Mouse (Mus musculus) adrenal gland, adult (tissue): ENCODE measurements around the gene Arpin.
A peak's percentile ranks its signal among the peaks of the same experiment; 100 is the strongest.

Source experiments
- DNase-seq, 2 experiments: peaks; one replicate each; pipeline ENCODE4 v3.0.0; 2022 to 2023; ENCODE audit warnings: low spot score in 1 of 2; ENCODE audit not compliant: inconsistent age in 2 of 2

The Arpin gene

DNA sequence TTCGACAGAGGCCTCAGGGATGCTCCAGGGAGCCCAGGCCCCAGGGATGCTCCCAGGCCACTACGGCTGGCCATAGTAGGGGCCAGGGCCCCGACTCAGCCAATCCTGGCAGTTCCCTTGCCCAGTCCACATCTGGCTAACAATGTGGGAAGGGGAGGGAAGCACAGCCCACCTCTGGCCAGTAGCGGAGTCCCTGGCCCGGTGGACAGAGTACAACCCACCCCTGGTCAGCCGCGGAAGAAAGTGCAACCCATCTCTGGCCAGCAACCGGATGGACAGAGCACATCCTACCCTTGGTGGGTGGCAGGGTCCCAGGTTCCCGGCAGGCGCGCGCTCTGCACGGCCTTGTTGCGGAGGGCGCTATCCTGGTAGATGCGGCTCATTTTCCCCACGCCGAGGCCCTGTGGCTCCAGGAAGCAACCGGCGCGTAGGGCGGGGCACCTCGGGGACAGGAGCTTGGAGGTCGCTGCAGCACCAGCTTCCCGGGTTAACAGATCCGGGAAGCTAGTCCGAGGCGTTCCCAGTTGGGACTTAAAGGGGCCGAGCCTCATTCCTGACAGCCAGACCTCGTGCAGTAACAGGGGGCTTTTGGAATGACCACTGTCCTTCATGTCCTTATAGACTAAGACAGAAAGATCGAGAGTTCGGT, at the start of gene Arpin:
TSS of gene Arpin (minus strand) at position 498 of the 649 bp plus-strand sequence.
- DNase-seq, result peak; percentile 79 to 91

DNA sequence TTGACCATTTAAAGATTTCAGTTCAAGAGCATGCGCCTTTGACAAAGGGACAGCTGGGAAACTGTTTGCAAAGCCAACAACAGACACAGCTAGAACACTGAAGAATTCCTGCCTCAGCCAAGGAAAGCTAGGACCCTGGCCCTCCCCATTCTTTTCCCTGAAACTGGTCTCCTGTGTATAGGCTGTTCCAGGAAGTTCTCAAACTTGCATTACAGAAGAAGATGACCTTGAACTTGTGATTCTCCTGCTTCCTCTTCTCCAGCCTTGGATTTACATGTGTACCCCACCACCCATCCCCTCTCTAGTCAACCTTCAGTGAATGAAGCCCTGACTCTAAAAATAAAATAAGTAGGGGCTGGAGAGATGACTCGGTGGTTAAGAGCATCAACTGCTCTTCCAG, 40.2 kb upstream of the Arpin start:
- no peak for DNase-seq

DNA sequence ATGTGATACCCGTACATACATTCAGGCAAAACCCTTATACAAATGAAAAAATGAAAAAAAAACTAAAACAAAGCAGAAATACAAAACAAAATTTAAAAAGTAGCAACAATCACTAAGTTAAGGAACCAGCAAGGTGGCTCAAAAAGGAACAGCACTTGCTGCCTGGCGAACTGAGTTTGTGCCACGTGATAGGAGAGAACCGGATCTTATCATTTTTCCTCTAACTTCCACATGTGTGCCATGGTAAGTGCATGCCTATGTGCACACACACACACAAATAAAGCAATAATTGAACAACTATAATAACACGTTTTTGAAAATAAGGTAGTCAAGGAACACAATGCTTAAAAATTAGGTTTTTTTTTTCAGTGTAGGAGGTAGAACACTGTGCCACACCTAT, 37.0 kb upstream of the Arpin start:
- no peak for DNase-seq

DNA sequence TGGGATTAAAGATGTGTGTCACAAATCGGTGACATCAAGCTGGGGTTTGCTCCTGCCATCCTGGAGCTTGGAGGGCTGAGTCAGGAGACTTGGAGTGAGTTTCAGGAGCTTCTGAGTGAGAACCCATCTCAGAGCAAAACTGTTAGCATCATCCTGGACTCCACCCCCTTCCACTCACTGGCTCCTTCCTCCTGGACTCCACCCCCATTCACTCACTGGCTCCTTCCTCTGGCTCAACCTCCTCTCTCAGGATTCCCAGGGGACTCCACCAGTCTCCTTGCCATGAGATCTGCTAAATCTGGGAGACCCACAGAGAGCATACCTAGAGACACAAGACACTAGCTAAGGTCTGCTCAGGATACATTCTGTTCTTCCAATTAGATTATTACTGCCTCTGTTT, 35.2 kb upstream of the Arpin start:
- DNase-seq, result no peak

DNA sequence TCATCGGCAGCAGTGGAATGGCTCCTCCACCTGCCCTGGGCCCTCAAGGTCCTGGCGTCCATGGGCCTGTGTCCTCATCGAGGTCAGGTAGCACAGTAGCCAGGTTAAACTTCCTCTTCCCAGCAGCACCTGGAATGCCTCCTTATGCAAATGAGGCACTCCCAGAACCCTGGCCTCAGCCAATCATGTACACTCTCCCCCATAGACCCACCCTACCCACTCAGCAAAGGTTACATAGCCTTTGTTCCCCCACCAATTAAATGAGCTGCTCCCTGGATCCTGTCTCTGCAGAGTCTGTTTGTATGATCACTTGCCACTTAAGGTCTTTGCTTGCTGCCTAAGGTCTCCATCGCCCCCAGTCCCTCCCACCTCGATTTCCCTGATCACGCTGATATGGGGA, 33.2 kb upstream of the Arpin start:
- no peak for DNase-seq

DNA sequence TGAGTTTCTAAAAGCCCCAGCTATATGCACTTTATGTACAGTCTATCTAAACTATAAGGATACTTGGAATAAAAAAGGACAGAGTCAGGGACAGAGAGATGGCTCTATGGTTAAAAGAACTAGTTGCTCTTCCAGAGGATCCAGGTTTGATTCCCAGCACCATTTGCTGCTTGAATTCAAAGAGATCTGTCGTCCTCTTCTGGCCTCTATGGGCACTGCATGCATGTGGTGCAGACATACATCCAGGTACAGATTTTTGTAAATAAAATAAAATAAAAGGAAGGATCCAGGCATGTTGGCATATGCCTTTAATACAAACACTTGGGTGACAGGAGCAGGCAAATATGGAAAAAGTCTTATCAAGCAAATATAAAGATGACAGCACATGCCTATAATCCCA, 26.4 kb upstream of the Arpin start:
- DNase-seq, result no peak

DNA sequence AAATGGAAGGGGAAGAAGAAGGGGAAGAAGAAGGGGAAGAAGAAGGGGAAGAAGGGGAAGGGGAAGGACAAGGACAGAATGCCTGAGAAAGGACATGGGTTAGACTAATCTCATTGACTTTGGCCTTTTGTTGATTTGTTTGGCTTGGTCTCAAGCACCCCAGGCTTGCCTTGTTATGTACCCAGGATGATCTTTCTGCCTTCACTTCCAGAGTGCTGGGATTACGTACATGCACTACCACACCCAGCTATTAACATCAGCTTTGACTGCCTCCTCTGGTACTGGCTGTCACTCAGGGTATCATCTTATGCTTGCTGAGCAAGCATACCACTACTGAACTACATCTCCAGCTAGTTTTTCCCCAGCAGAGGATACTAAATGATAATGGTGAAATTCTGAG, 21.0 kb upstream of the Arpin start:
- DNase-seq, result no peak

DNA sequence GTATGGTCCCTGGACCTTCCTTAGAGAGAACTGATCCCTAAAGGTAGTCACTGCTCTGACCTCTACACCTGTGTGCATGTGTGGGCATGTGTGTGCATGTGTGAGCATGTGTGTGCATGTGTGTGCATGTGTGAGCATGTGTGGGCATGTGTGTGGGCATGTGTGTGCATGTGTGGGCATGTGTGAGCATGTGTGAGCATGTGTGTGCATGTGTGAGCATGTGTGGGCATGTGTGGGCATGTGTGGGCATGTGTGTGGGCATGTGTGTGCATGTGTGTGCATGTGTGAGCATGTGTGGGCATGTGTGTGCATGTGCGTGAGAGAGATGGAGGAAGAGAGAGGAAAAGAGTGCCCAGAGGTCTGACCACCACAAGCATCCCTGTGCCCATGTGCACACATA, 19.7 kb upstream of the Arpin start:
- DNase-seq, result no peak

DNA sequence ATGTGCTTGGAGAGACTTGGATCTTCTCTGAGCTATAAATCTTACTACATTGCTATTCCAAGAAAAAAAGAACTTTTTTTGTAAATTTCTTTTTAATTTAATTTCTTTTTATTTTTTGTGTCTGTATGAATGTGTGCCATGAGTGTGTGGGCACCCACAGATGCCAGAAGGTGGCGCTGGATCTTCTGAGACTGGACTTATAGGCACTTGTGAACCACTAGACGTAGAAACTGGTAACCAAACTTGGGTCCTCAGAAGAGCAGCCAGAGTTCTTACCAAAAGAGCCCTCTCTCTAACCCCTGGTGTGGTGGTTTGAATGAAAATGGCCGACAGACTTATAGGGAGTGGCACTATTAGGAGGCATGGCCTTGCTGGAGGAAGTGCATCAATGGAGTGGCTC, 15.9 kb upstream of the Arpin start:
- DNase-seq, result no peak

DNA sequence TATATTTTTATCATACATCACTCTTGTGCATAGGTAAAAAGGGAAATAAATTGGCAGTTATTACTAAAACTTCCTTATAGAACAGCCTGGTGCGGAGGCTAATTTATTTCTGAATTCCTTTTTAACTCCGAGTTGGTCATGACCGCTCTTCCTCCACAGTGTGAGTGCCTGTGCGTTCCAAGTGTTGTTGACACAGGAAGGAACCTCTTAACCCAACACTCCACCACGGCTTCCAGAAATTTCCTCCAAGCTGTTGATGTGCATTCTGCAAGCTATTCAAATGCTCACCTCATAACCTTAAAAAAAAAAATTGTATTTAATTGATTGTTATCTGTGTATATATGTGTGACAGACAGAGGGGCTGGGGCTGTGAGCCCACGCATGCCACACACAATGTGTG, 15.1 kb upstream of the Arpin start:
- peak in 1 of 2 experiments; percentile 18 for DNase-seq

DNA sequence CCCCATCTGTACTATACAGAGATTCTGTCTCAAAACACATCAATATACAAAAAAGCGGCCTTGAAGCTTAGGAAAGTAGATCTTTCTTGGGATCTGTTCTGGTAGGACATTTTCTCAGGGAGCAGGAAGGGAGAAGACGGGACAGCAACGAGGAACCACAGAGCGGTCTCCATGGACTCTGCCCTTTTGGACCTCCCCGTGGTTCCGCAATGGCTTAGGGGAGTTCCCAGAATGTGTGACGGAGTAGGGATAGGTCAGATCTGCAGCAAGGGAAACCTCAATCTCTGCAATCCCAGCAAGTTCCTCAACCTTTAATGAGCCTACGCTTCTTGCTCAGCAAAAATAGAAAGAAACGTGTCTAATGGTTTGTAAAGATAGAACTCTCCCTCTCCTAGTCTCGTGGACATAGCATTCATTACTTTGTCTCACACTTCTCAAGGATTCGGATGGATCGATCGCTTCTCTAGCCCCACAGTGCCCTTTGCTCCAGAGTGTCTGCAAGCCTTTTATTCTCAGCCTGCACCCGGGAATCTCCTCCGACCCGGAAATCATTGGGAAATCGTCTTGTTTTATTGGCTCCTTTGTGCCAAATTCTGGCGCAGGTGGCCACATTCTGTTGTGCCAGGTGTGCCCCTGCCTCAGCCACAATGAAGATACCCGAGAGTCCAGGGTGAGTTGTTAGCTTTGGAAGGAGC, 499 bp upstream of the Arpin start:
- DNase-seq, result peak; percentile 61 to 88

DNA sequence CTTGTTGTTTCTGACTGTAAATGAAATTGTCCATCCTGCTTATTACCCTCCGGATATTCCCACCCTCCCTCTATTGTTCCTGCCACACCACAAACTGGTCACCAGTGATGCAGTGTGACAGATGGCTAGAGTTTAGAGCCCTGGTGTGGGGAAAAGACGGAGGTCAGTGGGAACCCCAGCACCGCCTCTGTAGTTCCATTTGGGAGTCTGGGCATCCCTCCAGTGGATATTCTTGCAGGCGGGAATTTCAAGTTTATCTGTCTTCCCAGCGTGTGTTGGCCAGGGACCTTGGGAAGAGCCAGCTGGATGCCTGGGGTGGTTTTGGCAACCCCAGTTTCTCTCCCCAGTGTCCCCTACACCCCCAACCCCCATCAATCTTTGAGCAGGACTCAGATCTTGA, 698 bp downstream of the Arpin start:
- DNase-seq, result peak; percentile 23 to 58

DNA sequence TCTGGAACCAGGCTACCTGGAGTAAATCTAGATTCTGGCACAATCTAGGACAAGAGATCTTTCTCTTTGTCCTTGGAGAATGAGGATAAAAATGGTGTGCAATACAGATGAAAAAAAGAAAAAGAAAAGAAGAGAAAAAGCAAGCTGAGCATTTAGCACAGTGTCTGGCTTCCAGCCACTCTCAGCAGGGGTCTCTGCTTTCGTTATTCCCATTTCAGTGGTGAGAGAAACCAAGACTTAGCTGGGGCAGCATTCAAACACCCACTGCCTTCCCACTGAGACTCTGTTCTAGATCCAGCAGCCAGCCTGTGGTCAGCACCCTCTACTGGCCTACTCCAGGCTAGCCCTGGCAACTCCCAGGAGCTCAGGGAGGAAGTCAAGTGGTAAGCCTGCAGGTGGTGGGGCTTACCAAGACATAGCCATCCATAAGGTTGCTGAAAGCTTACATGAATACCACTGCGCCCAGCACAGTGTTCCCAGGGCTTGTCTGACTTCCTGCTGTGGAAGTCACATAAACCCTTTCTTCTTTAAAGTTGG, 6.6 kb downstream of the Arpin start:
- DNase-seq, result no peak

DNA sequence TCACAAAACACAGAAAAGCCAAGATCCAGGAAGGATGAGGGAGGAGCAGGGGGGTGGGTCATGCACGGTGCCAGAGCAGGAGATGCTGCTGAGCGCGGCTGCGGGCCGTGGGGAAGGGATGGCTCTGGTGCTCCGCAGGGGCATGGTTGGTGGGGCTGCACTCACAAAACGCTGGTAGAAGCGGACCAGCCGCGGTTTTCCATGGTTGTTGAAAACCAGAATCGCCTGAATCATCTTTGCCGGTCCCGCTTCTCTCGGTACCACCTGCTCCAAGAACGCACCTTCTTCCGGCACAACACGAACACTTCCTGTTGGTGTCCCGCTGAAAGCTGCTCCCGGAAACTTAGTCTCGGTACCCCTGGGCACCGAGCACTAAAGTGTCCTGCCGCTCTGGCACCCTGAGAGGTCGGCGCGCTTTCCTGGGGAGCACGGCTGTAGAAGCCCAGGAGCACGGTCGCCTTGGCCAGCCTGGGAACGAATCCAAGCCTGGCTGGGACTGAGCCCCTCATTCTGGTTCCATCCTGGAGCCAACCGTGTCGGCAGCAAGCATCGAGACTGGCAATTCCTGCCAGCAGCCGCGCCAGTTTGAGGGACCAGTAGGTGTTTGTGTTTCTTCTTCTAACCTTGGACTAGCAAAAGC, 14.7 kb downstream of the Arpin start, which contains the start of gene Ap3s2:
TSS of gene Ap3s2 (minus strand) at position 306 of the 640 bp plus-strand sequence.
- DNase-seq, result peak; percentile 89 to 97

DNA sequence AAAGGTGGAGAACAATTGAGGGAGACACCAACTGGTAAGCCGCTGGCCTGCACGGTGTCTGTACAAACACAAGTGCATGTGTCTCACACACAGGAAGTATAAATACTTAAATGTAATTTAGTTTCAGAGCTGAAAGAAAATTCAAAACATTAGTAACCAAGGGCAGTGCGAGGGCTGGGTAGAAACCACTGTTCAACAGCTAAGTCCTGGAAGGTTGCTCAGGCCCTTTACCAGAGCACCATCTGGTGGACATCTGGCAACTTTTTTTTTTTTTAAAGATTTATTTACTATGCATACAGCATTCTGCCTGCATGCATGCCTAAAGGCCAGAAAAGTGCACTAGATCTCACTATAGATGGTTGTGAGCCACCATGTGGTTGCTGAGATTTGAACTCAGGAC, 20.6 kb downstream of the Arpin start:
- peak; percentile 25 to 70 for DNase-seq

DNA sequence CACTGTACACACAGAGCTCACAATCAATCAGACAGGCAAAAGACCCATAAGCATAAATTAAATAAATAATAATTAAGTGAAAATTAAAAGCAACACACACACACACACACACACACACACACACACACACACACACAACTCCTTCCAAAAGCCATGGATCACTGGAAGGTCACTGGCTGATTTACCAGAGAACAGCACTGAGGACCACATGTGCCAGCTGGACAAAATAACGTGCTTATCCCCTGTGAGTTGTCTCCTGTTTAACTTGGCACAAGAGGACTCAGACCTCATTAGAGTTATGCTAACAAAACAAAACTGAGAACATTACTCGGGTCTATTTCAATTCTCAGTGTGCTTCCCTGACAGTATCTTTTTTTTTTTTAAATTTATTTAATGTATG, 27.8 kb downstream of the Arpin start:
- DNase-seq, result no peak

DNA sequence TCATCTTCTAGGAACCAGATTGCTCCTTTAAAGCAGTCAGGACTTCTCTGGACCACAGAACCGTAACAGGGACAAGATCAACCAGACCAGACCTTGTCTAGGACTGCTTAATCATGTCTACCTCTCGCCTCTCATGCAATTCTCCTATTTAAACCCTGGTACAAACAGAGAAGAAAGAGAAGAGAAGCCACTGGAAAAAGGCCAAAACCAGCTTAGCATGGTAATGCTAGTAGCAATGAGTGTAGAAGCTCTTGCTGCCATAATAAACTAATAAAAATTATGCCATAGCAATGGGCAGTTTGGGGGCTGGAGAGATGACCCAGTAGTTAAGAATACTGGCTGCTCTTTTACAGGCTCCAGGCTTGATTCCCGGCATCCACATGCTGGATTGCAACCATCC, 28.2 kb downstream of the Arpin start:
- no peak for DNase-seq

DNA sequence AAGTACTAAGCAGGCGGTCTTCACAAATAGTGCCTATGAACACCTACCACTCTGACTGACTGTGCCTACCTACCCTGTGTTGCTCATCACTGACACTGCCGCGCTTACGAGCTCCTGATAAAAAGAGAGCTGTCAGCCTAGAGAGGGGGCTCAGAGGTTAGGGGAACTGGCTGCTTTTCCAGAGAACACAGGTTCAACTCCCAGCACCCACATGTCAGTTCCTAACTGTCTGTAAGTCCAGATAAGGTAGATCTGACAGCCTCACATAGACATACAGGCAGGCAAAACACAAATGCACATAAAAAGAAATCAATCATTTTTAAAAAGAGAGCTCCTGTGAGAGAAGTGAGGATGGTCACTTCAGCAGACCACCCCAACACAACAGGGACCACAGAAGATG, 30.0 kb downstream of the Arpin start:
- no peak for DNase-seq

DNA sequence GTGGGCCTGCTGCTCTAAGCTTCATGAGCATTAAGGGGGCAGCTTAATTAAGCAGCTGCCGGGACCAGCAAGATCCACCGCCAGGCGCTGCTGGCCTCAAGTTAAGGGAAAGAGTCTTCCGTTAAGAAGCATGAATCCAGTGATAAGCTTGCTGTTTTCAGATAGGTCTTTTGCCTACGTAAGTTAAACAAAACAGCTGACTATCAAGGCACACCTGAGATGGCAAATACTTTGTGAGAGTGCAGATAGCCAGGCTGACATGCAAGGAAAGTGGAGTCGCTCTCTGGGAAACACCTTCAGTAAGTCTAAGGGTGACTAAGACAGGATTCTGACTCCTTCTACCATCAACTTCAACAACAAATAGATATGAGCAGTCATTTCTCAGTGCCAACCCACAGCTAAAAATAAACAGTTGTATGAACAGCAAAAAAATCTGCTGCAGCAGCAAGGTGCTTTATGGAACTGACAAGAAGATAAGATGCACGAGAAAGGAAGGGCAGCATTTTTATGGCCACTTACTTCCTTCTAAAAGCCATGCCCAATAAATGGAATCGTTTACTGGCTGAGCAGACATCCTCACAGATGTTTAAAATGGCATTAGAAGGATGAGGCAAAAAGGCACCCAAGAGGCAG, 31.9 kb downstream of the Arpin start:
- no peak for DNase-seq

DNA sequence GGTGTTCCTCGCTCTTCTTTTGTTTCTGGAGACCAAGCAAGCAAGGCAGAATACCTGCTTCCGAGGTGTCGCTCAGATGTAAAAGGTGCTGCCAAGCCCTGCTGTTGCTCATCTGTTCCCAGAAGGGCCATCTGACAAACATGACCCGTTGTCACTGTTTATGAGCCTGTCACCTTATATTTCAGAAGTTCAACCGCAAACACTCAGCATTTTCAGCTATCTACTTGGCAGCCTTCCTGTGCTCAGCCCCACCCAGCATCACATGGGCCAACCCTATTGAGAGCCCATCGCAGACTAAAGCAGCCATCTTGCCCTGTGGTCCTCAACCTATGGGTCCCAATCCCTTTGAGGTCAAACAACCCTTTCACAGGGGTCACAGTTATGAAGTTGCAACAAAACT, 34.4 kb downstream of the Arpin start:
- no peak for DNase-seq

DNA sequence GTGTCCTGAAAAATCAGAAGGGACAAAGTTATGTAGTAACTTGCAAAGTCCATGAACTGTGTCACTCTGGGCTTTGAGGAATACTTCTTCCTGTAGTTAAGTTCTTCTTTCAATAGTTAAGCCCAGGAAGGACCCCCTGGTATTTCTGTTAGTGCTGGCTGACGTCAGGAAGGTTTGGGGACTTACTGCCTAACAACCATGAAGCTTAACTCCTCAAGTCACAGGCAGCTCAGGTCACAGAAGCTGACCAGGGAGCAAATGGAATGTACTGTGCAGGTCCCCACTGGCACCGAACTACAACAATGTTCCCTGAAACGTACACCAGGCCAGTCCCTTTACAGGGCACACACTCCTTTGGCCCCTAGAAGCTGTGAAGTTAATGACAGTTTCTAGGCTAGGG, 39.9 kb downstream of the Arpin start:
- no peak for DNase-seq

DNA sequence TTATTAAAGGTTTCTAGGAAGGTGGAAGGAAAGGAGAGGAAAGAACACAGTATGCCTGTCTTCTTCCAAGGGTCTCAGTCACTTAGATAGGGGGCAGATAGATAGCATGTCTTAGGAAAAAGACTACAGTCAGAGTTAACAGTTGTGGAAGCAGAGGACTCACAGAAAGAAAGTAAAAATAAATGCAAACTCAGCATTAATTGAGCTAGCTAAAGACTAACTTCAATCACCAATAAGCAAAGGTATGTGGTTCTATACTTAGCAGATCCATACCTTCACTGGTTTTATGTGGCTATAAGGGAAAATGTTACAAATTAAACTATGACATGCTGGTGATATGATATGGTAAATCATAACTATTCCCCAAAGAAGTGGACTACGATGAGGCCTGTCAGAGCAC, 40.4 kb downstream of the Arpin start:
- no peak for DNase-seq
